Mouse (Mus musculus) limb, embryonic 11.5 days (tissue): ENCODE results near the gene Snx10. TPM values are rescaled to one million over a fixed set of nuclear protein-coding genes. Genes with fewer than 3 reads are reported as not detected.

Experiments used
- ATAC-seq: fragments of 200-750 bp; cut with Nextera tagmentation; 2 replicates; pipeline ENCODE4 v1.8.0; 2017; ENCODE audit warnings: low read depth; ENCODE audit not compliant: insufficient number of reproducible peaks, low FRiP score, low TSS enrichment
- DNase-seq: peaks from one replicate; pipeline ENCODE4 v3.0.0-alpha.2; 2015; ENCODE audit warnings: low spot score
- H3K27ac ChIP-seq: fragments of 300-500 bp; sonication (generic); replicated peaks from 2 replicates; pipeline ENCODE4 v1.5.1; 2014; ENCODE audit warnings: low read depth, mild to moderate bottlenecking, low read length
- H3K27me3 ChIP-seq: fragments of 300-500 bp; sonication (generic); 2 replicates; pipeline ENCODE4 v1.6.1; 2014; ENCODE audit warnings: mild to moderate bottlenecking, low read length, mixed read lengths; ENCODE audit not compliant: control insufficient read depth, insufficient read depth
- H3K36me3 ChIP-seq: fragments of 300-500 bp; sonication (generic); 2 replicates; pipeline ENCODE4 v1.6.1; 2014; ENCODE audit warnings: mild to moderate bottlenecking, low read length, moderate library complexity, mixed read lengths; ENCODE audit not compliant: control insufficient read depth, insufficient read depth
- H3K4me1 ChIP-seq: fragments of 300-500 bp; sonication (generic); 2 replicates; pipeline ENCODE4 v1.6.1; 2014; ENCODE audit warnings: low read length, mixed read lengths; ENCODE audit not compliant: control insufficient read depth, insufficient read depth
- H3K4me2 ChIP-seq: fragments of 300-500 bp; sonication (generic); 2 replicates; pipeline ENCODE4 v1.6.1; 2014; ENCODE audit warnings: low read depth, mild to moderate bottlenecking, moderate library complexity; ENCODE audit not compliant: severe bottlenecking
- H3K4me3 ChIP-seq: fragments of 300-500 bp; sonication (generic); 2 replicates; pipeline ENCODE4 v1.5.1; 2014; ENCODE audit warnings: low read depth, low read length
- H3K9ac ChIP-seq: fragments of 300-500 bp; sonication (generic); 2 replicates; pipeline ENCODE4 v1.6.1; 2014; ENCODE audit warnings: mild to moderate bottlenecking, low read length
- H3K9me3 ChIP-seq: fragments of 300-500 bp; sonication (generic); 2 replicates; pipeline ENCODE4 v1.6.1; 2016; ENCODE audit warnings: low read length; ENCODE audit not compliant: control insufficient read depth
- WGBS: fragments of 180-500 bp; shearing (Covaris S2); extraction: QIAGEN DNeasy Blood & Tissue Kit; methylation state at CpG from one replicate; pipeline ENCODE4 v1.1.7; 2014; 5-methylcytosine and 5-hydroxymethylcytosine counted together
- polyA plus RNA-seq: library from polyadenylated mRNA; unstranded; fragments of >200 nt; fragmentation: Nextera tagmentation; extraction: Ambion mirVana; gene quantifications from 2 replicates; pipeline ENCODE4 v1.2.1, GENCODE M21; 2014

Snx10 gene
- polyA plus RNA-seq, 1 experiment from 2014 or later = 19.1 TPM

- no peak for DNase-seq
- WGBS = 64% methylated on average over 4 of the region's 4 CpGs
Measured at GRCm38 (mm10) chr6:51594516-51594915, 70.8 kb downstream of the Snx10 start.

GRCm38 (mm10) chr6:51598058-51598457 is 74.4 kb downstream of the Snx10 start:
- Histone ChIP-seq H3K27me3 (no peaks in the 10 kb centered on the region), H3K9ac (no peak overlapping the region), H3K36me3 (no peaks in the 10 kb centered on the region), H3K4me3 (no peak overlapping the region), H3K4me2 (no peak overlapping the region), H3K9me3 (no peaks in the 10 kb centered on the region), H3K27ac (no peak overlapping the region), H3K4me1 (no peaks in the 10 kb centered on the region; the same call in 1 of the 2 replicates)
- no peak for ATAC-seq
- WGBS = 88% methylated on average over 7 of the region's 7 CpGs
- DNase-seq = no peak

More at GRCm38 (mm10) chr6:51594516-51594915, 70.8 kb downstream of the Snx10 start:
- no peak for ATAC-seq
- Histone ChIP-seq H3K27ac (no peak overlapping the region), H3K27me3 (no peaks in the 10 kb centered on the region), H3K4me3 (no peak overlapping the region), H3K9ac (no peak overlapping the region), H3K9me3 (no peaks in the 10 kb centered on the region), H3K4me1 (peaks cover 5% of the 10 kb centered on the region), H3K36me3 (no peaks in the 10 kb centered on the region), H3K4me2 (no peak overlapping the region)

GRCm38 (mm10) chr6:51600412-51600811 is 76.7 kb downstream of the Snx10 start:
- Histone ChIP-seq H3K9me3 (no peaks in the 10 kb centered on the region), H3K4me1 (no peaks in the 10 kb centered on the region), H3K4me3 (no peak overlapping the region), H3K36me3 (no peaks in the 10 kb centered on the region), H3K27me3 (no peaks in the 10 kb centered on the region), H3K9ac (no peak overlapping the region), H3K4me2 (no peak overlapping the region), H3K27ac (no peak overlapping the region)
- no peak for ATAC-seq
- 74% methylated on average over 9 of the region's 9 CpGs for WGBS
- no peak for DNase-seq

- no peaks in the 10 kb centered on the region for H3K36me3 ChIP-seq
- 77% methylated on average over 1 of the region's 1 CpGs for WGBS
- H3K9me3 ChIP-seq = no peaks in the 10 kb centered on the region
- H3K27me3 ChIP-seq = no peaks in the 10 kb centered on the region
- no peaks in the 10 kb centered on the region; the same call in 1 of the 2 replicates for H3K4me1 ChIP-seq
- ATAC-seq (no peak), DNase-seq (no peak)
- H3K9ac ChIP-seq = no peak overlapping the region
- H3K27ac ChIP-seq = no peak overlapping the region
- no peak overlapping the region for H3K4me3 ChIP-seq
- no peak overlapping the region for H3K4me2 ChIP-seq
Measured at GRCm38 (mm10) chr6:51602341-51602740, 78.6 kb downstream of the Snx10 start.

- Histone ChIP-seq H3K27me3 (no peaks in the 10 kb centered on the region), H3K4me2 (no peak overlapping the region), H3K9me3 (no peaks in the 10 kb centered on the region), H3K4me3 (no peak overlapping the region), H3K27ac (no peak overlapping the region), H3K9ac (no peak overlapping the region), H3K4me1 (no peaks in the 10 kb centered on the region; the same call in 1 of the 2 replicates), H3K36me3 (no peaks in the 10 kb centered on the region)
- no peak for DNase-seq
- ATAC-seq = no peak
- 86% methylated on average over 10 of the region's 10 CpGs for WGBS
Measured at GRCm38 (mm10) chr6:51603691-51604090, 80.0 kb downstream of the Snx10 start.

- ATAC-seq (no peak), DNase-seq (no peak)
- H3K9ac ChIP-seq = no peak overlapping the region
- no peak overlapping the region for H3K4me2 ChIP-seq
- 86% methylated on average over 4 of the region's 4 CpGs for WGBS
- H3K4me3 ChIP-seq = no peak overlapping the region
- H3K27me3 ChIP-seq = no peaks in the 10 kb centered on the region
- no peaks in the 10 kb centered on the region for H3K36me3 ChIP-seq
- H3K9me3 ChIP-seq = no peaks in the 10 kb centered on the region
- no peak overlapping the region for H3K27ac ChIP-seq
- H3K4me1 ChIP-seq = no peaks in the 10 kb centered on the region; the same call in 1 of the 2 replicates
Measured at GRCm38 (mm10) chr6:51606245-51606644, 82.5 kb downstream of the Snx10 start.

- DNase-seq (no peak), ATAC-seq (no peak)
- no peaks in the 10 kb centered on the region for H3K36me3 ChIP-seq
- 24% methylated on average over 7 of the region's 7 CpGs for WGBS
- H3K27me3 ChIP-seq = no peaks in the 10 kb centered on the region
- H3K9me3 ChIP-seq = no peaks in the 10 kb centered on the region
- H3K27ac ChIP-seq = no peak overlapping the region
- H3K4me1 ChIP-seq = no peaks in the 10 kb centered on the region; the same call in 1 of the 2 replicates
- H3K4me2 ChIP-seq = no peak overlapping the region
- no peak overlapping the region for H3K9ac ChIP-seq
- H3K4me3 ChIP-seq = no peak overlapping the region
Measured at GRCm38 (mm10) chr6:51606803-51607202, 83.1 kb downstream of the Snx10 start.

GRCm38 (mm10) chr6:51611621-51612020 is 87.9 kb downstream of the Snx10 start:
- no peak overlapping the region for H3K27ac ChIP-seq
- no peaks in the 10 kb centered on the region for H3K9me3 ChIP-seq
- H3K4me3 ChIP-seq = no peak overlapping the region
- no peaks in the 10 kb centered on the region for H3K27me3 ChIP-seq
- no peaks in the 10 kb centered on the region for H3K36me3 ChIP-seq
- no peak for ATAC-seq
- H3K4me1 ChIP-seq = no peaks in the 10 kb centered on the region; the same call in 1 of the 2 replicates
- no peak overlapping the region for H3K4me2 ChIP-seq
- no peak overlapping the region for H3K9ac ChIP-seq
- no peak for DNase-seq
- 96% methylated on average over 4 of the region's 4 CpGs for WGBS
